Mouse (Mus musculus) heart, embryonic 12.5 days (tissue): Measurements from ENCODE around the gene Npepl1. TPM values are rescaled to one million over a fixed set of nuclear protein-coding genes. Genes with fewer than 3 reads are reported as not detected.
A peak's percentile ranks its signal among the peaks of the same experiment; 100 is the strongest.

ENCODE experiments used
- ATAC-seq: fragments of 200-750 bp; cut with Nextera tagmentation; 2 replicates; pipeline ENCODE4 v1.8.0; 2017; ENCODE audit warnings: moderate TSS enrichment, moderate library complexity; ENCODE audit not compliant: insufficient number of reproducible peaks, low FRiP score
- H3K27ac ChIP-seq: fragments of 300-500 bp; sonication (generic); 2 replicates; pipeline ENCODE4 v1.5.1; 2016; ENCODE audit warnings: mild to moderate bottlenecking, moderate library complexity; ENCODE audit not compliant: poor library complexity, severe bottlenecking
- H3K27me3 ChIP-seq: fragments of 300-500 bp; sonication (generic); replicated peaks from 2 replicates; pipeline ENCODE4 v1.6.1; 2016; ENCODE audit warnings: mild to moderate bottlenecking, moderate library complexity
- H3K36me3 ChIP-seq: fragments of 300-500 bp; sonication (generic); 2 replicates; pipeline ENCODE4 v1.6.1; 2016; ENCODE audit warnings: mild to moderate bottlenecking, moderate library complexity
- H3K4me1 ChIP-seq: fragments of 300-500 bp; sonication (generic); replicated peaks from 2 replicates; pipeline ENCODE4 v1.6.1; 2016; ENCODE audit warnings: mild to moderate bottlenecking
- H3K4me2 ChIP-seq: fragments of 300-500 bp; sonication (generic); 2 replicates; pipeline ENCODE4 v1.6.1; 2016; ENCODE audit warnings: mild to moderate bottlenecking, moderate library complexity
- H3K4me3 ChIP-seq: fragments of 300-500 bp; sonication (generic); 2 replicates; pipeline ENCODE4 v1.5.1; 2016; ENCODE audit warnings: mild to moderate bottlenecking
- H3K9ac ChIP-seq: fragments of 300-500 bp; sonication (generic); 2 replicates; pipeline ENCODE4 v1.6.1; 2016; ENCODE audit warnings: mild to moderate bottlenecking, moderate library complexity
- H3K9me3 ChIP-seq: fragments of 300-500 bp; sonication (generic); replicated peaks from 2 replicates; pipeline ENCODE4 v1.6.1; 2016; ENCODE audit warnings: mild to moderate bottlenecking, moderate library complexity
- WGBS: fragments of 180-500 bp; shearing (Covaris S2); methylation state at CpG from one replicate; pipeline ENCODE4 v1.1.7; 2016; 5-methylcytosine and 5-hydroxymethylcytosine counted together
- polyA plus RNA-seq: library from polyadenylated mRNA; unstranded; fragments of >200 nt; fragmentation: Nextera tagmentation; extraction: Ambion mirVana; gene quantifications from 2 replicates; pipeline ENCODE4 v1.2.1, GENCODE M21; 2016

Npepl1 gene
- polyA plus RNA-seq, 1 experiment from 2014 or later: 46.1 TPM

DNA sequence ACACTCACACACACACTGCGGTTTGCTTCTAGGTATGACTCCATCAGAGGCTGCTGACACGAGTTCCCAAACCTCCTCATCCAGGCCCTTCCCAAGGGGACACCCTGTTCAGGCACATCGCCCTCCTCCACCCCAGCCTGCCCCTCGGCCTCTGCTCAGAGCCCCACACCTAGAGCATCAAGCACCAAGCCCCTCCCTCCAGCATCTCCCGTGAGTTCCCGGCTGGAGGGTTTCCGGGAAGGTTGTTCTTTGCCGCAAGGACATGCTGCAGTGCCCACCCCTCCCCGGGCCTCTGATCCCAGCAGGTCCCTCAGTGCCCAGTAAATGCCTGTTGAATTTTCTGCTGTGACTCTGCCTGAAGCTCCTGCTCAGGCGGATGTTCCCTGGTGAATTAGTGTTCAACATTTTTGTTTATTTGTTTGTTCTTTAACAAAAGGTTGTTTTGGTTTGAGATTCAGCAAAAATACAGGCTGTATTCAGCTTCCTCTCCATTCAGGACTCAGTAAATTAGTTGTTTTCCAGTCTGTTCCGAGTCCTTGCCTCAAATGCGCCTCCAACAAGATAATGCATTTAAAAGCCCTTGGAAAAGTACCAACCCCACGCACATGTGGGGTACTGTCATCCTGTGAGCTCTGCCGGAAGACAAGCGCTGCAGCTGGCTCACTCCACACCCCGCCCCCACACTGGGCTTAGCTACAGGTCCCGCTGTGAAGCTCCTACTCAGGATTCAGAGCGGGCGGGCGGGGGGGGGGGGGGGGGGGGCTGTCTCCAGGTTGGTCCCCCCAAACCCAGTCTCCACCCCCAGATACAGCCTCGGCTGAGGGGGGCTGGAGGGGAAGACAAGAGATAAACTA, 16.6 kb downstream of the Npepl1 start:
- peaks cover 19% of the 10 kb centered on the region for H3K9me3 ChIP-seq
- 0 out of 2 replicates have a peak, but pooled peaks cover 5% of the 10 kb centered on the region for H3K27me3 ChIP-seq
- H3K9ac ChIP-seq: peak overlapping the region; percentile 31; the same call in 1 of the 2 replicates
- H3K36me3 ChIP-seq: peaks cover 35% of the 10 kb centered on the region
- peak overlapping the region; percentile 62 for H3K4me2 ChIP-seq
- WGBS: 8% methylated on average over 20 of the region's 21 CpGs
- no peak overlapping the region for H3K27ac ChIP-seq
- ATAC-seq: peak; percentile 35
- H3K4me3 ChIP-seq: peak overlapping the region; percentile 14; the same call in 1 of the 2 replicates
- peaks cover 13% of the 10 kb centered on the region for H3K4me1 ChIP-seq

DNA sequence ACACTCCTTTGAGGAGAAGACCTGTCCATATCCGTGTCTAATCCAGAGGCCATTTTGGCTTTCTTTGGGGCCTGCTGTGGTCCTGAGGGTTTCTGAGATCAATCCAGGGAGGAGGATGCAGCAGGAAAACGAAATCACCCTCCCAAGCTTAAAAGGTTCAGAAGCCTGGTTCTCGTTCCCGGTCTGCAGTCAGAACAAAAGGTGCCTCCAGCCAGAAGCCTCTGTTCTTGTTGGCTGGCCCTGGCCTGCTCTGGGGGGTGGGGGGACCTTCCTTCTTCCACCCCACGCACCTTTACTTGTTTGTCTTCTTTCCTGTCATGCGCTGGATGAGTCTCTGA, 17.2 kb downstream of the Npepl1 start:
- Histone ChIP-seq H3K9me3 (peaks cover 19% of the 10 kb centered on the region), H3K4me2 (peak overlapping the region; percentile 62), H3K9ac (no peak overlapping the region), H3K36me3 (peaks cover 29% of the 10 kb centered on the region), H3K4me1 (peaks cover 13% of the 10 kb centered on the region), H3K4me3 (peak overlapping the region; percentile 14; the same call in 1 of the 2 replicates), H3K27me3 (0 out of 2 replicates have a peak, but pooled peaks cover 5% of the 10 kb centered on the region), H3K27ac (no peak overlapping the region)
- WGBS: 29% methylated on average over 6 of the region's 6 CpGs
- no peak for ATAC-seq

DNA sequence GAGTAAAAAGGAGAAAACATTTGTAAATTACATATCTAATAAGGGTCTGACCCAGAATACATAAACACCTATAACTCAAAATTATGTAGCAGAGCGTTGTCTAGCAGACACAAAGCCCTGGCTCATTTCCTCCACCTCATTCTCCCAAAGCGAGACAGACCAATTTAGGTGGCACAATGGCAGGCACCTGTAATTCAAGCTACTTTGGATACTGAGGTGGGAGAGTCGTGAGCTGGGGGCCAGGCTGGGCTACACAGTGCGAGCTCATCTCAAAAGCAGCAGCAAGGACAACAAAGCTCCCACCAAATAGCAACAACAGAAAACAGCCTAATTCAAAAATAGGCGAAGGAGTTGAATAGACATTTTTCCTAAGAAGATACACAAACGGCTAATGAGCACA, 18.8 kb downstream of the Npepl1 start:
- Histone ChIP-seq H3K4me2 (no peak overlapping the region), H3K27me3 (0 out of 2 replicates have a peak, but pooled peaks cover 5% of the 10 kb centered on the region), H3K4me1 (peaks cover 13% of the 10 kb centered on the region), H3K9ac (no peak overlapping the region), H3K4me3 (no peak overlapping the region), H3K27ac (no peak overlapping the region), H3K9me3 (peaks cover 16% of the 10 kb centered on the region), H3K36me3 (peaks cover 13% of the 10 kb centered on the region)
- no peak for ATAC-seq
- whole genome bisulfite sequencing: 81% methylated on average over 6 of the region's 6 CpGs

DNA sequence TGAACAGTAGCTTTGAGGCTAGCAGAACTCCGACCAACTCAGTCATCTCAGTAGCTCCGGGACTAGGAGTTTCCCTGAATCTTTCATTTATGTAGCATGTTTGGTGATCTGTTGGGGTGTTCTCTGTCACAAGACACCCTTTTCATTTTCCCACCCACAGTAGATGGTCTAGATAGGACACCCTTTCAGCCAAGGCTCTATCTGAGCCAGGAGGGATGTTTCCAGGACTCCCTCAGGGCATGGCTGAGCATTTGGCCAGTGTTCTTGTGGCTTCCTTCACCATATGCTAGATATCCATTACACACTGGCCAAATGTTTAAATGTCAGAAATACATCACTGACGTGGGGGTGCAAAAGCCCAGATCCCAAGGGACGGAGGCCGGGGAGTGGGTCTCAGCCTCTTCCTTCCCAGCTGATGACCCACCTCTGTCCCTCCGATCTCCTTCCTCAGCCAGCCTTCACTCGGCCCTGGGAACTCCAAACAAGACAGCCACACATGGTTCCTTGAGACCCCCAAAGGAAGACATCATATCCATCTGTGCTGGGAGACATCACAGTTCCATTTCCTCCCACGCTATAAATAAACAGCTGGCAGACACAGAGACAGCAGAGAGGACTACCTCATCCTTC, 20.4 kb downstream of the Npepl1 start:
- Histone ChIP-seq H3K9ac (no peak overlapping the region), H3K27ac (no peak overlapping the region), H3K36me3 (no peaks in the 10 kb centered on the region), H3K4me1 (peaks cover 13% of the 10 kb centered on the region), H3K27me3 (0 out of 2 replicates have a peak, but pooled peaks cover 5% of the 10 kb centered on the region), H3K4me2 (no peak overlapping the region), H3K9me3 (no peaks in the 10 kb centered on the region), H3K4me3 (no peak overlapping the region)
- WGBS: 80% methylated on average over 8 of the region's 8 CpGs
- no peak for ATAC-seq

DNA sequence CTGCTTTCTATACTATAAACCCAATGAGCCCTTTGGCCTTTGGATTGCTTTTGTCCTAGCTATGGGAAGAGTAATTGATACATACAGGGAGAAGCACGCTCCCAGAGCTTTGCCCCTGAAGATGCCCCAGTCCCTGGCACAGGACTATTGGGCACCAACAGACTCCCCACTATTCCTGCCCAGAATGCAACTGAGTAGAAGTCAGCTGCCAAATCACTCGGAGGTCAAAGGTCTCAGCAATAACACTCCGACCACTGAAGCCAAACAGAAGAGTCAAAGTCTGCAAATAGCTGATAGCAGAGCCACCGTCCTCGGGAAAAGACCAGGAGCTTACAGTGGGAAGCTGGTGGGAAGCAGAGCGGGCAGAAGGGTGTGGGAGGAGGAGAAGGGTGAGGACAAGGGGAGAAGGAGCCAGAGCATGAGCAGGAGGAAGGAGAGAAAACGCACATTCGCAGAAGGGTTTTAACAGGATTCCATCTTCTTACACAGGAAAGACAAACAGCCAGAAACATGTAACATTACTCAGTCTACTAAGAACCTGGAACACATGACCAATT, 22.3 kb downstream of the Npepl1 start:
- H3K4me2 ChIP-seq: no peak overlapping the region
- H3K36me3 ChIP-seq: no peaks in the 10 kb centered on the region
- H3K4me3 ChIP-seq: no peak overlapping the region
- H3K27me3 ChIP-seq: 0 out of 2 replicates have a peak, but pooled peaks cover 5% of the 10 kb centered on the region
- no peak for ATAC-seq
- peaks cover 2% of the 10 kb centered on the region; the same call in 1 of the 2 replicates for H3K4me1 ChIP-seq
- H3K9me3 ChIP-seq: no peaks in the 10 kb centered on the region
- no peak overlapping the region for H3K27ac ChIP-seq
- H3K9ac ChIP-seq: no peak overlapping the region
- WGBS: 68% methylated on average over 8 of the region's 8 CpGs

DNA sequence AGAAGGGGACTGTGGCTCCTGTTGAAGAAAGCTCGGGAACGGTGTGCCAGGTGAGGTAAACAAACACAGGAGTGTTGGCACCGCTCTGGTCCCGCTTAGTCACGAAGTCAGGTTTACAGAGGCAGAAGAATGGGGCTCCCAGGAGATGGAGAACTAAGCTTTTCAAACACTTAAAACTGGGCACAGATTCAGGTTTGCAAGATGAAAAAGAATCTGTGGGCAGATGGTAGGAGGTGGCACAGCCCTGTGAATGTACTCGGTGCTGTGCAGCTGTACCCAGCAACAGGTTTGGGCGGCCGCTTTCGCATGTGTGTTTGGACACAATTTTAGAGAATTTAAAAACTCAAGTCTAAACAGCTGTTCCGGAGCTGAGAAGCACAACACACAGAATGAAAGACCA, 48.9 kb downstream of the Npepl1 start:
- H3K4me3 ChIP-seq: no peak overlapping the region
- no peak for ATAC-seq
- H3K9ac ChIP-seq: no peak overlapping the region
- no peaks in the 10 kb centered on the region for H3K36me3 ChIP-seq
- H3K27me3 ChIP-seq: no peaks in the 10 kb centered on the region
- no peaks in the 10 kb centered on the region for H3K9me3 ChIP-seq
- WGBS: 90% methylated on average over 10 of the region's 10 CpGs
- no peaks in the 10 kb centered on the region for H3K4me1 ChIP-seq
- H3K27ac ChIP-seq: no peak overlapping the region
- H3K4me2 ChIP-seq: no peak overlapping the region

DNA sequence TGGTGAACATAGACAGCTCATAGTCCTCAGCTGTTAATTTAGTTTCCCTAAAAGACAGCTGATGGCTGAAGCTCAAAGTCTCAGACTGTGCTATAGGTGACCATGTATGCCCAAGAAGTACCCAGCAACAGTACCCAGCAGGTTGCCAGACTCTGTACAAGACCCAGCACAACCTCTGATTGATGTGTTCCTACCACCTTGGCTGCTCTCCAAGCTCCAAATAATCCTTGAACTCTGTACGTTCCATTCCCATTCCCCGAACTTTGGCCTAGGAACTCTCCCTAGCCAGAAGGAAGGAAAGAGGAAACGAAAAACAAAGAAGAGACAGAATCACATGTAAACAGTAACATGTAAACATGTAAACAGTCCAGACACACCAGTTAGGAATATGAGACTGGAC, 50.3 kb downstream of the Npepl1 start:
- Histone ChIP-seq H3K9ac (no peak overlapping the region), H3K4me3 (no peak overlapping the region), H3K9me3 (no peaks in the 10 kb centered on the region), H3K27ac (no peak overlapping the region), H3K27me3 (no peaks in the 10 kb centered on the region), H3K4me2 (no peak overlapping the region), H3K4me1 (no peaks in the 10 kb centered on the region), H3K36me3 (no peaks in the 10 kb centered on the region)
- ATAC-seq: no peak
- 77% methylated on average over 3 of the region's 3 CpGs for WGBS

Other genes starting within 250 kb of the Npepl1 start
- 10.5 and 11.2 TPM in 2 replicates for gene Stx16, start 34.0 kb upstream of the Npepl1 start, polyA plus RNA-seq
- gene Gnas, start 174.0 kb downstream of the Npepl1 start, polyA plus RNA-seq: 1,446 and 1,448 TPM in 2 replicates
- gene Gm20721, start 236.4 kb downstream of the Npepl1 start, polyA plus RNA-seq: 8.9 and 9.8 TPM in 2 replicates